Comparison of ENCODE assay signal across 12 mouse cellular contexts in the genomic region with DNA sequence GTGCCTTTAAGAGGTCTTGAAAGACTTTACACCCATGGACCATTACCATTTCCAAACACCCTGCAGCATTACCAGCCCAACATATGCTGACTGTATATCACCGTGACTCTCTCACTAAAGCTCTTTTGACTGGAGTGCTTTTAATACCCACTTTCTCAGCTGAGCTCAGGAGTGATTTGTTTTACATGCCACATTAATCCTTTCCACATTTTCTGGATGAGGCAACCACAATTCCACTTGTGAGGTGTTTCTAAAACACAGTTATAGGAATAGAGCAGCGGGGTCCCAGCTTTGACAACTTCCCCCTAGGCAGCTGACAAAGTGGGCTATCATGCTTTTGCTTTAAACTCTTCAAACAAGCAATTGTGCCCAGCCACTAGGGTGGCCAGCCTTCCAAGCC.
DNase-seq lines count a peak whose midpoint lies in the region; ATAC-seq lines count a peak whose summit lies in the region.
"Had no signal": no experiment of that assay in that cellular context is flagged by ENCODE, and none has a peak within 500 bp of the region (broad histone marks: within the 10 kb centered on the region; RNA-seq: fewer than 3 reads in every experiment).

No protein-coding gene starts in this region.

- ATAC-seq in neural tube, embryonic 13.5 days (ENCODE audit: low read depth): peak; percentile 90
- ATAC-seq in liver, embryonic 11.5 days (replicated peaks; ENCODE audit: low FRiP score): no peak

- 14% methylated on average over 2 of the region's 2 CpGs for WGBS in limb, embryonic 10.5 days
- 7% methylated on average over 2 of the region's 2 CpGs for WGBS in neural tube, embryonic 13.5 days
- 76% methylated on average over 2 of the region's 2 CpGs for WGBS in liver, embryonic 11.5 days

- H3K9me3 ChIP-seq in limb, embryonic 10.5 days (replicated peaks): no peaks in the 10 kb centered on the region
- no peaks in the 10 kb centered on the region for H3K9me3 ChIP-seq in neural tube, embryonic 13.5 days
- H3K9me3 ChIP-seq in liver, embryonic 11.5 days (ENCODE audit: control insufficient read depth, low read length): no peaks in the 10 kb centered on the region
- H3K9me3 ChIP-seq: megakaryocyte, embryonic 14.5 days had no signal

- no peak overlapping the region for H3K9ac ChIP-seq in neural tube, embryonic 13.5 days
- H3K9ac ChIP-seq in liver, embryonic 11.5 days (ENCODE audit: low read depth, low read length): no peak overlapping the region

- DNase-seq in embryo, embryonic 10 days (ENCODE audit: low spot score): peak; percentile 56
- peak; percentile 16 for DNase-seq in embryo, embryonic 9.5 days (ENCODE audit: extremely low spot score)
- peak; percentile 64 for DNase-seq in limb, embryonic 10.5 days (ENCODE audit: low spot score)
- DNase-seq in left cerebral cortex, postnatal 14 days (ENCODE audit: low spot score in 2 of 2): no peak
- DNase-seq in right cerebral cortex, postnatal 36 days (ENCODE audit: low spot score in 2 of 2): no peak
- DNase-seq in liver, embryonic 11.5 days (ENCODE audit: low spot score): no peak
- DNase-seq: cerebellum, adult 11 months; gastrocnemius, postnatal 10 days; kidney, postnatal 10 days had no signal

- peaks cover 2% of the 10 kb centered on the region; the same call in 1 of the 2 replicates for H3K27me3 ChIP-seq in limb, embryonic 10.5 days (ENCODE audit: low read depth, poor library complexity, severe bottlenecking)
- peaks cover 58% of the 10 kb centered on the region for H3K27me3 ChIP-seq in neural tube, embryonic 13.5 days
- H3K27me3 ChIP-seq in liver, embryonic 11.5 days (replicated peaks; ENCODE audit: control insufficient read depth, insufficient read depth, low read length): no peaks in the 10 kb centered on the region
- H3K27me3 ChIP-seq: megakaryocyte, embryonic 14.5 days had no signal

- peak overlapping the region; percentile 58; the same call in 1 of the 2 replicates for H3K27ac ChIP-seq in limb, embryonic 10.5 days
- H3K27ac ChIP-seq in neural tube, embryonic 13.5 days (replicated peaks): no peak overlapping the region
- H3K27ac ChIP-seq in liver, embryonic 11.5 days (ENCODE audit: low read depth, low read length): no peak overlapping the region

- H3K4me2 ChIP-seq in neural tube, embryonic 13.5 days: no peak overlapping the region
- H3K4me2 ChIP-seq in liver, embryonic 11.5 days: no peak overlapping the region

- intact Hi-C loops in left cerebral cortex, postnatal 14 days (cut with DNase I): no loop called here

- peaks cover 55% of the 10 kb centered on the region for H3K4me1 ChIP-seq in limb, embryonic 10.5 days
- peaks cover 9% of the 10 kb centered on the region; the same call in 1 of the 2 replicates for H3K4me1 ChIP-seq in neural tube, embryonic 13.5 days (replicated peaks)
- H3K4me1 ChIP-seq in liver, embryonic 11.5 days (replicated peaks; ENCODE audit: control insufficient read depth, insufficient read depth, low read length): no peaks in the 10 kb centered on the region

- no peaks in the 10 kb centered on the region for H3K36me3 ChIP-seq in limb, embryonic 10.5 days
- H3K36me3 ChIP-seq in neural tube, embryonic 13.5 days: no peaks in the 10 kb centered on the region
- H3K36me3 ChIP-seq in liver, embryonic 11.5 days (ENCODE audit: control insufficient read depth, insufficient read depth, low read length): no peaks in the 10 kb centered on the region

- no peak overlapping the region for H3K4me3 ChIP-seq in limb, embryonic 10.5 days
- H3K4me3 ChIP-seq in neural tube, embryonic 13.5 days: no peak overlapping the region
- no peak overlapping the region for H3K4me3 ChIP-seq in liver, embryonic 11.5 days (ENCODE audit: low read depth, low read length)
- H3K4me3 ChIP-seq: megakaryocyte, embryonic 14.5 days; myocyte had no signal

Comparison
In these comparisons a context has a peak if more than half of its experiments do, and no peak if none do; other contexts are left out.
1. DNase-seq: peak in embryo, embryonic 10 days (single experiment), embryo, embryonic 9.5 days (single experiment) and limb, embryonic 10.5 days (single experiment); none in left cerebral cortex, postnatal 14 days (0 of 2), right cerebral cortex, postnatal 36 days (0 of 2) and liver, embryonic 11.5 days (single experiment).